Mouse (Mus musculus): ENCODE measurements at regions not wholly inside any gene's neighbourhood (a gene's known extent, or its start where the extent isn't known, plus 50 kb on each side); places are given as distances from the start of the nearest gene placed in this dataset.

DNA sequence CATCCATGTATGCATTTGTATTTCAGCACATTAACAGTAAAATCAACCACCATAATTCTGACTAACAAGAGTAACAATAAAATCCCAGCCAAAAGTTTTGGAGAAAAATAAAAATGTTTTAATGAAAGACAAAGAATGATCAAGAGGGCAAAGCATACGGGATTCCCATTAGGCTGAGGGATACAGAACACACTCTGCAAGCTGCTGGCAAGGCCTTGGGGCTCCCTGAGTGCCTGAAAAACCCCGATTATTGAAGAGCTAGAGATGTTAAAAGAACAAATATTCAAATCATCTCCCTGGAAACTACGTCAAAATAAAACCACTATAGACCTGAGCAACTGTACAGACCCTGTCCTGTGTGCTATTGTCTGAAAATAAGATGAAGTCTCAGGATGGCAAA is 433.5 kb upstream of the B3galt2 start:
- Histone ChIP-seq H3K27me3 (ENCODE audit: control insufficient read depth, insufficient read depth, insufficient read length) (no peaks in the 10 kb centered on the region), H3K79me2 (ENCODE audit: control insufficient read depth, insufficient read depth) (no peaks in the 10 kb centered on the region), H3K4me3 (no peak overlapping the region), H3ac (ENCODE audit: control insufficient read depth, insufficient read length) (no peak overlapping the region), H3K36me3 (ENCODE audit: control insufficient read depth, insufficient read depth) (no peaks in the 10 kb centered on the region), H3K4me2 (ENCODE audit: low read depth) (no peak overlapping the region)
- TF ChIP-seq CEBPB (IDR thresholded peaks at IDR 0.05; ENCODE audit: insufficient read depth, poor library complexity, severe bottlenecking) (no peak), SRF (IDR thresholded peaks at IDR 0.05; ENCODE audit: control insufficient read depth, insufficient read length, low read depth) (no peak), REST (IDR thresholded peaks at IDR 0.05; ENCODE audit: insufficient read depth, insufficient read length) (no peak), POLR2A (IDR thresholded peaks at IDR 0.05; ENCODE audit: insufficient read length, low read depth) (no peak), TCF12 (IDR thresholded peaks at IDR 0.05; ENCODE audit: insufficient read depth, poor library complexity, severe bottlenecking) (no peak), TCF3 (IDR thresholded peaks at IDR 0.05; ENCODE audit: insufficient read length, low read depth) (no peak), E2F4 (IDR thresholded peaks at IDR 0.05; ENCODE audit: insufficient read depth) (no peak), MYOD1 (IDR thresholded peaks at IDR 0.05; ENCODE audit: control insufficient read depth in 1 of 3, insufficient read length in 2 of 3, low read depth in 2 of 3) (no peak), MAX (IDR thresholded peaks at IDR 0.05; ENCODE audit: low read depth) (no peak)

DNA sequence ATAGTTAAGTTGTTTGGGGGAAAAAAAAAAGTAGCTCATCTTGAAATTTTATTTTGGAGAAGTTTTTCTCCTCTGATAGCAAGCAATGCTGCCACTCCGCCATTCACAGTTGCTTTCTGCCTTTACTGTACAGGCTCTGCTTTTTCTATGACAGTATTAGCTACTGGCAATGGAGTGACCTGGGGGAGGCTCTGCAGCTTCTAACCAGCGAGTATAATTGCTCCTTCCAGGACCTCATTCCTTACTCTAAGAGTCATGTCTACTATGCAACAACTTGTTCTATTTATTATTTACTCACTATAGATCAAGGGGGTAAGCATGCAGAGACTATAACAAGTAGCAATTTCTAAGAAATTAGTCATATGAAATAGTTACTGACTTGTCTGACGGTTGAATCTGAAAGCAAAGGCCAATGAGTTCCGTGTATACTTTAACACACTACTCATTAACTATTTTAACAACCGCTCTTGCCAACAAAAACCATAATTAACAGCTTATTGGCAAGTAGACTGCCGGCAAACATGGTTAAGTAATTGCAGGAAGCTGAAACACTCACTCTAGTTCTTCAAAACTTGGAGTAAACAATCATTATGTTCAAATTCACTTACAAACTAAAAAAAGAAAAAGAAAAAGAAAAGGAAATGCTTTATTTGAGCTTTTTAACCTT is 432.9 kb upstream of the B3galt2 start:
- TF ChIP-seq E2F4 (IDR thresholded peaks at IDR 0.05; ENCODE audit: insufficient read depth), result no peak
- no peak for TF ChIP-seq SRF (IDR thresholded peaks at IDR 0.05; ENCODE audit: control insufficient read depth, insufficient read length, low read depth)
- no peak for TF ChIP-seq TCF12 (IDR thresholded peaks at IDR 0.05; ENCODE audit: insufficient read depth, poor library complexity, severe bottlenecking)
- TF ChIP-seq POLR2A (IDR thresholded peaks at IDR 0.05; ENCODE audit: insufficient read length, low read depth), result no peak
- no peak for TF ChIP-seq MYOG (IDR thresholded peaks at IDR 0.05; ENCODE audit: control insufficient read depth in 1 of 3, insufficient read depth in 1 of 3, insufficient read length in 2 of 3, low read depth in 2 of 3)
- TF ChIP-seq CEBPB (IDR thresholded peaks at IDR 0.05; ENCODE audit: insufficient read depth, poor library complexity, severe bottlenecking), result no peak
- no peak for TF ChIP-seq USF1 (IDR thresholded peaks at IDR 0.05; ENCODE audit: low read depth)
- no peak for TF ChIP-seq POLR2AphosphoS2 (IDR thresholded peaks at IDR 0.05; ENCODE audit: insufficient read length, low read depth)
- no peak for TF ChIP-seq MAX (IDR thresholded peaks at IDR 0.05; ENCODE audit: low read depth)
- no peak for TF ChIP-seq MYOD1 (IDR thresholded peaks at IDR 0.05; ENCODE audit: control insufficient read depth in 1 of 3, insufficient read length in 2 of 3, low read depth in 2 of 3)
- TF ChIP-seq TCF3 (IDR thresholded peaks at IDR 0.05; ENCODE audit: insufficient read length, low read depth), result no peak
- no peak for TF ChIP-seq REST (IDR thresholded peaks at IDR 0.05; ENCODE audit: insufficient read depth, insufficient read length)
- no peak overlapping the region for H3K4me2 ChIP-seq (ENCODE audit: low read depth)
- no peaks in the 10 kb centered on the region for H3K36me3 ChIP-seq (ENCODE audit: control insufficient read depth, insufficient read depth)
- H3K4me3 ChIP-seq, result no peak overlapping the region
- H3K27me3 ChIP-seq (ENCODE audit: control insufficient read depth, insufficient read depth, insufficient read length), result no peaks in the 10 kb centered on the region
- H3ac ChIP-seq (ENCODE audit: control insufficient read depth, insufficient read length), result no peak overlapping the region
- H3K79me2 ChIP-seq (ENCODE audit: control insufficient read depth, insufficient read depth), result no peaks in the 10 kb centered on the region

GRCm38 (mm10) chr1:143217401-143217800 is 423.1 kb upstream of the B3galt2 start:
- Histone ChIP-seq H3K4me3 (no peak overlapping the region), H3K79me2 (ENCODE audit: control insufficient read depth, insufficient read depth) (no peaks in the 10 kb centered on the region), H3K36me3 (ENCODE audit: control insufficient read depth, insufficient read depth) (no peaks in the 10 kb centered on the region), H3ac (ENCODE audit: control insufficient read depth, insufficient read length) (no peak overlapping the region), H3K4me2 (ENCODE audit: low read depth) (no peak overlapping the region), H3K27me3 (ENCODE audit: control insufficient read depth, insufficient read depth, insufficient read length) (no peaks in the 10 kb centered on the region)
- no peak for TF ChIP-seq POLR2AphosphoS2 (IDR thresholded peaks at IDR 0.05; ENCODE audit: insufficient read length, low read depth)
- TF ChIP-seq E2F4 (IDR thresholded peaks at IDR 0.05; ENCODE audit: insufficient read depth), result no peak
- no peak for TF ChIP-seq POLR2A (IDR thresholded peaks at IDR 0.05; ENCODE audit: insufficient read length, low read depth)
- no peak for TF ChIP-seq MYOG (IDR thresholded peaks at IDR 0.05; ENCODE audit: control insufficient read depth in 1 of 3, insufficient read depth in 1 of 3, insufficient read length in 2 of 3, low read depth in 2 of 3)
- TF ChIP-seq REST (IDR thresholded peaks at IDR 0.05; ENCODE audit: insufficient read depth, insufficient read length), result no peak

- no peaks in the 10 kb centered on the region for H3K36me3 ChIP-seq (ENCODE audit: control insufficient read depth, insufficient read depth)
- H3ac ChIP-seq (ENCODE audit: control insufficient read depth, insufficient read length), result no peak overlapping the region
- TF ChIP-seq TCF12 (IDR thresholded peaks at IDR 0.05; ENCODE audit: insufficient read depth, poor library complexity, severe bottlenecking), result no peak
- TF ChIP-seq CEBPB (IDR thresholded peaks at IDR 0.05; ENCODE audit: insufficient read depth, poor library complexity, severe bottlenecking), result no peak
- no peak for TF ChIP-seq MAX (IDR thresholded peaks at IDR 0.05; ENCODE audit: low read depth)
- TF ChIP-seq MYOD1 (IDR thresholded peaks at IDR 0.05; ENCODE audit: control insufficient read depth in 1 of 3, insufficient read length in 2 of 3, low read depth in 2 of 3), result no peak
- no peak for TF ChIP-seq USF1 (IDR thresholded peaks at IDR 0.05; ENCODE audit: low read depth)
- TF ChIP-seq POLR2AphosphoS2 (IDR thresholded peaks at IDR 0.05; ENCODE audit: insufficient read length, low read depth), result no peak
- TF ChIP-seq TCF3 (IDR thresholded peaks at IDR 0.05; ENCODE audit: insufficient read length, low read depth), result no peak
- no peak for TF ChIP-seq REST (IDR thresholded peaks at IDR 0.05; ENCODE audit: insufficient read depth, insufficient read length)
- TF ChIP-seq MYOG (IDR thresholded peaks at IDR 0.05; ENCODE audit: control insufficient read depth in 1 of 3, insufficient read depth in 1 of 3, insufficient read length in 2 of 3, low read depth in 2 of 3), result no peak
- no peak for TF ChIP-seq E2F4 (IDR thresholded peaks at IDR 0.05; ENCODE audit: insufficient read depth)
- no peak for TF ChIP-seq SRF (IDR thresholded peaks at IDR 0.05; ENCODE audit: control insufficient read depth, insufficient read length, low read depth)
- no peak for TF ChIP-seq POLR2A (IDR thresholded peaks at IDR 0.05; ENCODE audit: insufficient read length, low read depth)
- no peak overlapping the region for H3K4me3 ChIP-seq
- no peak overlapping the region for H3K4me2 ChIP-seq (ENCODE audit: low read depth)
- no peaks in the 10 kb centered on the region for H3K27me3 ChIP-seq (ENCODE audit: control insufficient read depth, insufficient read depth, insufficient read length)
- H3K79me2 ChIP-seq (ENCODE audit: control insufficient read depth, insufficient read depth), result no peaks in the 10 kb centered on the region
Measured at GRCm38 (mm10) chr1:143231969-143232368, 408.5 kb upstream of the B3galt2 start.

Data from myocyte (in vitro differentiated cells).